In the genomic region with DNA sequence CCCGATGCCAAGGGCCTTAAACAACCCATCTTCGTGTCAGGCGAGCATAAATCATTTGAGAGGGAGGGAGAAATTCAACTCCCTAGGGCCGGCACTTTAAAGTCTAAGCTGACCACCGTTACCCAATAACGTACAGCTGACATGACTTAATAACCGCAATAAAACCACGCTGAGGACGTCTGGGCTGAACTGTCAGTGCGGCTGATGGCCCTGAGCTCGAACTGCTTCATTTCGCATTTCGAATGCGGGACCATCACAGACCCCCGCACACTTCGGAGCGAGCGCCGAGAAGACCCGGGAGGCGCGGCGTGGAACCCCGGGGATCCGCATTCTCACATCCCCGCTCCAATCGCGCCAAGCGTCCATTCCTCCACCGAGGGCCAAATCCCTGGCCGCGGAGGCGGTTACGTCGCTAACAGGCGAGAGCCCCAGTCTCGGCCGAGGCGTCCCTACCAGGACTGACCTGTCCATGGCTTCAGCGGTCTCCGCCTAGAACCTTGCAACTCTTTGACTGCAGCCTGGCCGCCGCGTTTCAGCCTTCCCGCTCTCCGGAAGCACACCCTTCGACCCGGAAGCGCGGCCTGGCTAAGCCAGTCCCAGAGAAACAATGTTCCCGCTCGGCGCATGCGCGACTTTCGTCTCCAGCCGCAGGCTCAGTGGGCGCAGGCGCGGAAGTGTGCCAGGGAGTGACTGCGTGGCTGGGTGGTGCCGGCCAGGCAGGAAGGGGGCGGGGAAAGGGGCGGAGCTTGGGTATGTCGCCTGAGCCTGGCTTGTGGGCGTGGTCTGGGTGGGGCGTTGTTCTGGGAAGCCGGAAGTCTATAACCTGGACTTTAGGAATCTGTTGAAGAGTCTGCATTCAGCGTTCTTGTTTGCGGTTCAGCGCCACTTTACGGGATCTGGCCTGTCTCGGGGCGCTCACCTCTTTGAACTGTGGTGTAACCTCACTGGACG, we compare ENCODE assay signal across 7 mouse cellular contexts. TPM values are rescaled to one million over a fixed set of nuclear protein-coding genes. Genes with fewer than 3 reads are reported as not detected.
A peak's percentile ranks its signal among the peaks of the same experiment; 100 is the strongest.
DNase-seq lines count a peak whose midpoint lies in the region; ATAC-seq lines count a peak whose summit lies in the region.

Nup107 (minus strand) TSS at position 565 of the 951 bp plus-strand sequence.

- no peaks in the 10 kb centered on the region; the same call in 1 of the 2 replicates for H3K36me3 ChIP-seq in intestine, embryonic 16.5 days (ENCODE audit: control insufficient read depth, insufficient read depth, low read length)
- peaks cover 3% of the 10 kb centered on the region for H3K36me3 ChIP-seq in midbrain, embryonic 11.5 days (ENCODE audit: control insufficient read depth, insufficient read depth, low read length)

- peaks cover 17% of the 10 kb centered on the region for H3K4me1 ChIP-seq in intestine, embryonic 16.5 days (ENCODE audit: control insufficient read depth, insufficient read depth, low read length)
- peaks cover 11% of the 10 kb centered on the region for H3K4me1 ChIP-seq in midbrain, embryonic 11.5 days (ENCODE audit: control insufficient read depth, insufficient read depth, low read length)

- H3K4me3 ChIP-seq in intestine, embryonic 16.5 days (ENCODE audit: low read length): peak within 1 kb of the TSS; percentile 95
- H3K4me3 ChIP-seq in midbrain, embryonic 11.5 days (ENCODE audit: low read depth, low read length): peak within 1 kb of the TSS; percentile 85

- no peaks in the 10 kb centered on the region for H3K9me3 ChIP-seq in intestine, embryonic 16.5 days (ENCODE audit: control insufficient read depth, low read length)
- H3K9me3 ChIP-seq in midbrain, embryonic 11.5 days (ENCODE audit: control insufficient read depth, low read length): no peaks in the 10 kb centered on the region

- peak within 1 kb of the TSS; percentile 83 for H3K27ac ChIP-seq in intestine, embryonic 16.5 days (ENCODE audit: low read length)
- no peak within 1 kb of the TSS for H3K27ac ChIP-seq in midbrain, embryonic 11.5 days (ENCODE audit: low read depth, low read length)

- DNase-seq in adrenal gland, adult 8-10 months: peak; percentile 100
- DNase-seq in embryo, embryonic 9.5 days (ENCODE audit: extremely low spot score): peak; percentile 100
- DNase-seq in gastrocnemius, postnatal 4 days (ENCODE audit: low spot score in 2 of 2): peak; percentile 100
- DNase-seq in left cerebral cortex, postnatal 36 days (ENCODE audit: low spot score in 2 of 2): peak; percentile 100
- peak; percentile 100 for DNase-seq in midbrain, embryonic 11.5 days (ENCODE audit: low spot score, missing footprints)
- peak; percentile 100 for DNase-seq in skeletal muscle tissue, adult 2 months (ENCODE audit: low read depth, low spot score)

- intact Hi-C loops in left cerebral cortex, postnatal 36 days (cut with DNase I): loop anchor here (2.0 to 10.0 kb wide), 3 partner anchors 52 to 752 kb away; no protein-coding TSS in a partner anchor

- ATAC-seq in intestine, embryonic 16.5 days: peak; percentile 97
- ATAC-seq in midbrain, embryonic 11.5 days (ENCODE audit: low FRiP score): peak; percentile 99

- H3K27me3 ChIP-seq in intestine, embryonic 16.5 days (replicated peaks; ENCODE audit: control insufficient read depth, insufficient read depth, low read length): no peaks in the 10 kb centered on the region
- H3K27me3 ChIP-seq in midbrain, embryonic 11.5 days (ENCODE audit: control insufficient read depth, insufficient read depth, low read length): no peaks in the 10 kb centered on the region

- WGBS in intestine, embryonic 16.5 days: under 1% methylated on average over 75 of the region's 75 CpGs
- whole genome bisulfite sequencing in midbrain, embryonic 11.5 days: under 1% methylated on average over 75 of the region's 75 CpGs

- peak within 1 kb of the TSS; percentile 63 for H3K4me2 ChIP-seq in intestine, embryonic 16.5 days (ENCODE audit: low read depth, low read length)
- peak within 1 kb of the TSS; percentile 83 for H3K4me2 ChIP-seq in midbrain, embryonic 11.5 days

- peak within 1 kb of the TSS; percentile 90 for H3K9ac ChIP-seq in intestine, embryonic 16.5 days (ENCODE audit: low read depth, low read length)
- H3K9ac ChIP-seq in midbrain, embryonic 11.5 days (ENCODE audit: low read length): peak within 1 kb of the TSS; percentile 86

RNA-seq across cellular contexts. Expression of gene Nup107, which starts in this region (rescaled TPM):
- 10 to 100 TPM; 13.3 to 21.0 (median 15.6) TPM for total RNA-seq in adrenal gland, adult 8-10 months (2022)
- 10 to 100 TPM; 16.8 to 21.3 TPM for total RNA-seq in gastrocnemius, postnatal 4 days (2021)
- polyA plus RNA-seq in intestine, embryonic 16.5 days (2015; fragmentation: Nextera tagmentation; extraction: Ambion mirVana): 42.0 and 48.8 TPM in 2 replicates
- total RNA-seq in left cerebral cortex, postnatal 36 days (2021): 10 to 100 TPM; 12.8 to 15.5 TPM
- polyA plus RNA-seq in midbrain, embryonic 11.5 days (2014; fragmentation: Nextera tagmentation; extraction: Ambion mirVana): 95.1 and 99.0 TPM in 2 replicates
